Mouse (Mus musculus): ENCODE data around the gene Nsd1. TPM values are rescaled to one million over a fixed set of nuclear protein-coding genes. Genes with fewer than 3 reads are reported as not detected.

Gene Nsd1
- polyA plus RNA-seq, 1 experiment from 2014 or later, result 15.1 TPM

GRCm38 (mm10) chr13:55314891-55315412 lies 105.4 kb downstream of the Nsd1 start:
- ATAC-seq, result no peak
- no peak for TF ChIP-seq CTCF (IDR thresholded peaks at IDR 0.05)
- in situ Hi-C loops (cut with MboI; ENCODE audit: low pct_unique_long_range_greater_than_20kb), result no loop called here
- CTCF ChIA-PET, result interaction anchor here (2.0 kb wide), 1 partner anchor 9 kb away, joined by 9 read pairs; no protein-coding TSS in a partner anchor
- POLR2A ChIA-PET, result no interaction called here
- DNase-seq (ENCODE audit: low read depth, low spot score), result no peak
- no peaks in the 10 kb centered on the region for H3K27me3 ChIP-seq

- POLR2A ChIA-PET, result no interaction called here
Observed at GRCm38 (mm10) chr13:55318351-55318750, 108.8 kb downstream of the Nsd1 start.

GRCm38 (mm10) chr13:55319931-55320533 lies 110.5 kb downstream of the Nsd1 start, which contains the start of gene Prelid1:
Gene Prelid1, plus strand, starts transcription at chr13:55320500.
- no peaks in the 10 kb centered on the region for H3K27me3 ChIP-seq
- DNase-seq (ENCODE audit: low read depth, low spot score), result no peak
- no peak for TF ChIP-seq CTCF (IDR thresholded peaks at IDR 0.05)
- ATAC-seq, result no peak
- ChIA-PET POLR2A (interaction anchor here (0.7 to 0.8 kb wide), 2 partner anchors 10 to 25 kb away, joined by 3 read pairs; partner anchors contain the start of gene Mxd3), CTCF (interaction anchor here (1.0 to 1.1 kb wide), 2 partner anchors 9 to 13 kb away, joined by 3 read pairs; no protein-coding TSS in a partner anchor)
- in situ Hi-C loops (cut with MboI; ENCODE audit: low pct_unique_long_range_greater_than_20kb), result no loop called here

More at GRCm38 (mm10) chr13:55318351-55318750, 108.8 kb downstream of the Nsd1 start:
- H3K27me3 ChIP-seq, result no peaks in the 10 kb centered on the region
- TF ChIP-seq CTCF (IDR thresholded peaks at IDR 0.05), result no peak
- DNase-seq (ENCODE audit: low read depth, low spot score) (no peak), ATAC-seq (no peak)
- CTCF ChIA-PET, result interaction anchor here (1.2 to 3.8 kb wide), 2 partner anchors 9 to 23 kb away, joined by 3 to 11 read pairs; no protein-coding TSS in a partner anchor
- in situ Hi-C loops (cut with MboI; ENCODE audit: low pct_unique_long_range_greater_than_20kb), result no loop called here

GRCm38 (mm10) chr13:55321434-55322129 lies 112.0 kb downstream of the Nsd1 start, which contains the start of gene Rab24:
Gene Rab24, minus strand, starts transcription at chr13:55321946.
- DNase-seq (ENCODE audit: low read depth, low spot score) (no peak), ATAC-seq (peak; percentile 80)
- TF ChIP-seq CTCF (IDR thresholded peaks at IDR 0.05), result no peak
- ChIA-PET CTCF (no interaction called here), POLR2A (no interaction called here)
- in situ Hi-C loops (cut with MboI; ENCODE audit: low pct_unique_long_range_greater_than_20kb), result no loop called here
- no peaks in the 10 kb centered on the region for H3K27me3 ChIP-seq

- POLR2A ChIA-PET, result no interaction called here
- peak; percentile 44 for ATAC-seq
Observed at GRCm38 (mm10) chr13:55322130-55322825, 112.7 kb downstream of the Nsd1 start.

GRCm38 (mm10) chr13:55325596-55325995 lies 116.0 kb downstream of the Nsd1 start:
- no peak for TF ChIP-seq CTCF (IDR thresholded peaks at IDR 0.05)
- POLR2A ChIA-PET, result no interaction called here
- no peak for ATAC-seq
- DNase-seq (ENCODE audit: low read depth, low spot score), result no peak
- no peaks in the 10 kb centered on the region for H3K27me3 ChIP-seq
- CTCF ChIA-PET, result no interaction called here
- in situ Hi-C loops (cut with MboI; ENCODE audit: low pct_unique_long_range_greater_than_20kb), result no loop called here

More at GRCm38 (mm10) chr13:55322130-55322825, 112.7 kb downstream of the Nsd1 start:
- DNase-seq (ENCODE audit: low read depth, low spot score), result no peak
- TF ChIP-seq CTCF (IDR thresholded peaks at IDR 0.05), result no peak
- CTCF ChIA-PET, result interaction anchor here (1.1 to 1.3 kb wide), 2 partner anchors 13 to 15 kb away, joined by 3 read pairs; no protein-coding TSS in a partner anchor
- in situ Hi-C loops (cut with MboI; ENCODE audit: low pct_unique_long_range_greater_than_20kb), result no loop called here
- H3K27me3 ChIP-seq, result no peaks in the 10 kb centered on the region

GRCm38 (mm10) chr13:55327169-55327568 lies 117.6 kb downstream of the Nsd1 start:
- no peak for TF ChIP-seq CTCF (IDR thresholded peaks at IDR 0.05)
- ChIA-PET CTCF (interaction anchor here (1.0 to 2.7 kb wide), 4 partner anchors 10 to 21 kb away, joined by 4 to 11 read pairs (median 6); no protein-coding TSS in a partner anchor), POLR2A (interaction anchor here (0.8 to 1.3 kb wide), 3 partner anchors 20 to 1352 kb away, joined by 3 to 4 read pairs (median 3); no protein-coding TSS in a partner anchor)
- no peaks in the 10 kb centered on the region for H3K27me3 ChIP-seq
- in situ Hi-C loops (cut with MboI; ENCODE audit: low pct_unique_long_range_greater_than_20kb), result no loop called here
- ATAC-seq, result no peak
- DNase-seq (ENCODE audit: low read depth, low spot score), result no peak

- ChIA-PET POLR2A (interaction anchor here (0.8 to 1.3 kb wide), 3 partner anchors 20 to 1351 kb away, joined by 3 to 4 read pairs (median 3); no protein-coding TSS in a partner anchor), CTCF (interaction anchor here (0.6 to 2.7 kb wide), 5 partner anchors 10 to 25 kb away, joined by 3 to 11 read pairs (median 4); no protein-coding TSS in a partner anchor)
- H3K27me3 ChIP-seq, result no peaks in the 10 kb centered on the region
- ATAC-seq (peak; percentile 55), DNase-seq (ENCODE audit: low read depth, low spot score) (no peak)
- no peak for TF ChIP-seq CTCF (IDR thresholded peaks at IDR 0.05)
- in situ Hi-C loops (cut with MboI; ENCODE audit: low pct_unique_long_range_greater_than_20kb), result no loop called here
Observed at GRCm38 (mm10) chr13:55327633-55328032, 118.1 kb downstream of the Nsd1 start.

GRCm38 (mm10) chr13:55328171-55328570 lies 118.6 kb downstream of the Nsd1 start:
- ChIA-PET POLR2A (interaction anchor here (1.0 to 1.3 kb wide), 2 partner anchors 19 to 23 kb away, joined by 3 read pairs; no protein-coding TSS in a partner anchor), CTCF (interaction anchor here (0.6 to 2.7 kb wide), 4 partner anchors 11 to 24 kb away, joined by 3 to 11 read pairs (median 6); no protein-coding TSS in a partner anchor)
- DNase-seq (ENCODE audit: low read depth, low spot score), result no peak
- in situ Hi-C loops (cut with MboI; ENCODE audit: low pct_unique_long_range_greater_than_20kb), result no loop called here
- ATAC-seq, result no peak
- H3K27me3 ChIP-seq, result no peaks in the 10 kb centered on the region
- no peak for TF ChIP-seq CTCF (IDR thresholded peaks at IDR 0.05)

GRCm38 (mm10) chr13:55328641-55329040 lies 119.1 kb downstream of the Nsd1 start:
- POLR2A ChIA-PET, result no interaction called here
- no peak for DNase-seq (ENCODE audit: low read depth, low spot score)
- in situ Hi-C loops (cut with MboI; ENCODE audit: low pct_unique_long_range_greater_than_20kb), result no loop called here
- no peaks in the 10 kb centered on the region for H3K27me3 ChIP-seq
- CTCF ChIA-PET, result interaction anchor here (1.5 to 2.7 kb wide), 3 partner anchors 11 to 39 kb away, joined by 3 to 11 read pairs (median 8); no protein-coding TSS in a partner anchor
- no peak for ATAC-seq
- TF ChIP-seq CTCF (IDR thresholded peaks at IDR 0.05), result no peak
